9 mouse cellular contexts compared by ENCODE assay signal in the genomic region with DNA sequence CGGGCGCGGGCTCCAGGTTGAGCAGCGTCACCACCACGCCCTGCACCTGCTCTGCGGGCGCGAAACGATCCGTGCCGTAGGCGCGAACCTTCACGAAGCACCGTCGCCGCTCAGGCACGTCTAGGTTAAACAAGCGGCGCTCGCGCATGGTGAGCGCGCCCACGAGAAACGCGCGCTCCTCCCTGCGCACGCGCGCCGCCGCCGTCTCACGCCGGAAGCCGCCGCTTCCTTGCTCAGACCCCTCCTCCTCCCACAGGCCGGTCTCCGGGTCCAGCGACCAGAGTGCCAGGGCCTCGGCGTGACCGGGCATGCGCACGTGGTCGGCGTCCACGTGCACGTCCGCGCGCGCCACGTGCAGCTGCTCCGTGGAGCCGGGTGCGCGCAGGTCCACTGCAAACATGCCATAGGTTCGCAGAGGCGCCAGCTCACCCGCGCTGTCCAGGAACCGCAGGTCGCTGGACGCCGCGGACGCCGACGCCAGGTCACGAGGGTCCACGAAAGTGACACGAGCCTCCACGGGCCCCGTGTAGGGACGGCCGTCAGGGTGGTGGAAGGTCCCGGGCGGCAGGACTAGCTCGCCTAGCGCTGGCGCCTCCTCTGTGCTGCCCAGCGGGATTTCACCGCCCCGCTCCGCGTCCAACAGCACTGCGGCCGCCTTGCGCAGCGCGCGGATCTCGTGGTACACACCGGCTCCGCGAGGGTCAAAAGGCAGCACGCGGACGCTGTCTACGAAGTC. TPM values are rescaled to one million over a fixed set of nuclear protein-coding genes. Genes with fewer than 3 reads are reported as not detected.
DNase-seq lines count a peak whose midpoint lies in the region; ATAC-seq and TF ChIP-seq lines count a peak whose summit lies in the region.
"Had no signal": no experiment of that assay in that cellular context is flagged by ENCODE, and none has a peak within 500 bp of the region (broad histone marks: within the 10 kb centered on the region; RNA-seq: fewer than 3 reads in every experiment).

No protein-coding gene starts in this region.

- H3K27ac ChIP-seq in forebrain, postnatal 0 days (ENCODE audit: low read depth, low read length): no peak overlapping the region
- no peak overlapping the region for H3K27ac ChIP-seq in intestine, postnatal 0 days (ENCODE audit: low read depth, low read length)
- no peak overlapping the region for H3K27ac ChIP-seq in liver, adult 2 months (replicated peaks; ENCODE audit: insufficient read depth, low read depth, low read length)
- H3K27ac ChIP-seq: macrophage had no signal

- no peaks in the 10 kb centered on the region for H3K9me3 ChIP-seq in forebrain, postnatal 0 days (ENCODE audit: low read length)
- no peaks in the 10 kb centered on the region for H3K9me3 ChIP-seq in intestine, postnatal 0 days (ENCODE audit: control insufficient read depth)

- TF ChIP-seq POLR2A in liver, adult 2 months (IDR thresholded peaks at IDR 0.05; ENCODE audit: extremely low read depth, insufficient read depth, low read length): no peak

- H3K4me1 ChIP-seq in forebrain, postnatal 0 days (ENCODE audit: insufficient read depth): 0 out of 2 replicates have a peak, but pooled peaks cover 6% of the 10 kb centered on the region
- no peaks in the 10 kb centered on the region for H3K4me1 ChIP-seq in intestine, postnatal 0 days (replicated peaks; ENCODE audit: control insufficient read depth, insufficient read depth, low read length)
- peaks cover 1% of the 10 kb centered on the region; the same call in 1 of the 2 replicates for H3K4me1 ChIP-seq in liver, adult 2 months (ENCODE audit: control insufficient read depth, insufficient read depth, low read length)

- no peak for DNase-seq in frontal cortex, adult 2 months (ENCODE audit: extremely low spot score in 1 of 2, low spot score in 1 of 2)
- DNase-seq in T-cell, adult 2 months (ENCODE audit: low spot score): peak; percentile 39
- peak; percentile 86 for DNase-seq in forebrain, postnatal 0 days
- DNase-seq in liver, adult 2 months (ENCODE audit: extremely low read depth, low read depth, low spot score): no peak
- DNase-seq in neural tube, embryonic 10.5 days (ENCODE audit: extremely low spot score, low spot score): peak; percentile 49
- peak; percentile 38 for DNase-seq in yolk sac, embryonic 10.5 days (ENCODE audit: low spot score)

- H3K9ac ChIP-seq in forebrain, postnatal 0 days: peak overlapping the region; percentile 51
- no peak overlapping the region for H3K9ac ChIP-seq in intestine, postnatal 0 days (ENCODE audit: low read depth, low read length)
- no peak overlapping the region for H3K9ac ChIP-seq in liver, adult 2 months (ENCODE audit: low read depth, low read length)

- peak; percentile 3; the same call in 1 of the 2 replicates for ATAC-seq in frontal cortex, adult (ENCODE audit: low TSS enrichment)
- ATAC-seq in forebrain, postnatal 0 days: peak; percentile 75
- ATAC-seq in intestine, postnatal 0 days: peak; percentile 37

- H3K79me2 ChIP-seq in liver, adult 2 months (ENCODE audit: control insufficient read depth, insufficient read depth, low read length): no peaks in the 10 kb centered on the region

- H3K27me3 ChIP-seq in forebrain, postnatal 0 days (ENCODE audit: insufficient read depth, low read length): peaks cover 61% of the 10 kb centered on the region
- H3K27me3 ChIP-seq in intestine, postnatal 0 days (replicated peaks; ENCODE audit: control insufficient read depth, insufficient read depth, low read length): peaks cover 82% of the 10 kb centered on the region
- H3K27me3 ChIP-seq in liver, adult 2 months (ENCODE audit: control insufficient read depth, insufficient read depth, low read length): peaks cover 51% of the 10 kb centered on the region

- no peaks in the 10 kb centered on the region for H3K36me3 ChIP-seq in forebrain, postnatal 0 days (ENCODE audit: insufficient read depth)
- no peaks in the 10 kb centered on the region for H3K36me3 ChIP-seq in intestine, postnatal 0 days (ENCODE audit: control insufficient read depth, insufficient read depth)
- no peaks in the 10 kb centered on the region for H3K36me3 ChIP-seq in liver, adult 2 months (ENCODE audit: control insufficient read depth, insufficient read depth, low read length)

- 9% methylated on average over 100 of the region's 103 CpGs for whole genome bisulfite sequencing in forebrain, postnatal 0 days
- 10% methylated on average over 89 of the region's 103 CpGs for WGBS in intestine, postnatal 0 days
- 6% methylated on average over 103 of the region's 103 CpGs for WGBS in liver, adult 2 months

- H3K4me3 ChIP-seq in forebrain, postnatal 0 days (ENCODE audit: low read depth, low read length): peak overlapping the region; percentile 44
- H3K4me3 ChIP-seq in intestine, postnatal 0 days (ENCODE audit: low read depth, low read length): peak overlapping the region; percentile 40
- H3K4me3 ChIP-seq in liver, adult 2 months (ENCODE audit: insufficient read depth, low read depth, low read length): peak overlapping the region; percentile 4; the same call in 1 of the 2 replicates

- TF ChIP-seq CTCF in forebrain, postnatal 0 days (IDR thresholded peaks at IDR 0.05; ENCODE audit: low read depth): no peak
- TF ChIP-seq CTCF in intestine, postnatal 0 days (IDR thresholded peaks at IDR 0.05; ENCODE audit: low read depth): no peak
- no peak for TF ChIP-seq CTCF in liver, adult 2 months (IDR thresholded peaks at IDR 0.05; ENCODE audit: low read depth, low read length)

- peak overlapping the region; percentile 56 for H3K4me2 ChIP-seq in forebrain, postnatal 0 days (ENCODE audit: low read depth)
- peak overlapping the region; percentile 58 for H3K4me2 ChIP-seq in intestine, postnatal 0 days (replicated peaks; ENCODE audit: low read depth)

RNA-seq across cellular contexts. Expression of a gene that starts 5.3 kb away (rescaled TPM):
- 1.4 and 1.9 TPM in 2 replicates for polyA plus RNA-seq in frontal cortex, adult 2 months (2012; rRNA removed)
- total RNA-seq in forebrain, postnatal 0 days (2014; rRNA removed): 13.5 and 13.8 TPM in 2 replicates
- polyA plus RNA-seq in forebrain, postnatal 0 days (2015; fragmentation: Nextera tagmentation; extraction: Ambion mirVana): 9.5 and 10.1 TPM in 2 replicates
- polyA plus RNA-seq in intestine, postnatal 0 days (2015; fragmentation: Nextera tagmentation; extraction: Ambion mirVana): 0.22 and 0.25 TPM in 2 replicates
- total RNA-seq in liver, adult 2 months (2014; rRNA removed): under 0.01 TPM in 1 of 2 replicates, not detected in the other
- polyA plus RNA-seq in liver, adult 2 months (2012; rRNA removed): 0.01 and 0.05 TPM in 2 replicates
- polyA plus RNA-seq: macrophage had no signal

RNA-seq across cellular contexts. Expression of a gene that starts 19.8 kb away (rescaled TPM):
- 0.22 and 0.46 TPM in 2 replicates for polyA plus RNA-seq in frontal cortex, adult 2 months (2012; rRNA removed)
- 0.95 TPM in 1 of 2 replicates, not detected in the other for total RNA-seq in forebrain, postnatal 0 days (2014; rRNA removed)
- 2.9 and 4.1 TPM in 2 replicates for polyA plus RNA-seq in forebrain, postnatal 0 days (2015; fragmentation: Nextera tagmentation; extraction: Ambion mirVana)
- 1.2 and 2.3 TPM in 2 replicates for polyA plus RNA-seq in intestine, postnatal 0 days (2015; fragmentation: Nextera tagmentation; extraction: Ambion mirVana)
- not detected in 2 replicates for total RNA-seq in liver, adult 2 months (2014; rRNA removed)
- polyA plus RNA-seq in liver, adult 2 months (2012; rRNA removed): 0.09 TPM in 1 of 2 replicates, not detected in the other

RNA-seq across cellular contexts. Expression of a gene that starts 20.2 kb away (rescaled TPM):
- polyA plus RNA-seq in frontal cortex, adult 2 months (2012; rRNA removed): 189 and 193 TPM in 2 replicates
- total RNA-seq in forebrain, postnatal 0 days (2014; rRNA removed): 90.7 and 130 TPM in 2 replicates
- 209 and 263 TPM in 2 replicates for polyA plus RNA-seq in forebrain, postnatal 0 days (2015; fragmentation: Nextera tagmentation; extraction: Ambion mirVana)
- polyA plus RNA-seq in intestine, postnatal 0 days (2015; fragmentation: Nextera tagmentation; extraction: Ambion mirVana): 310 and 317 TPM in 2 replicates
- total RNA-seq in liver, adult 2 months (2014; rRNA removed): 132 and 141 TPM in 2 replicates
- polyA plus RNA-seq in liver, adult 2 months (2012; rRNA removed): 206 and 221 TPM in 2 replicates

RNA-seq across cellular contexts. Expression of a gene that starts 20.3 kb away (rescaled TPM):
- polyA plus RNA-seq in frontal cortex, adult 2 months (2012; rRNA removed): 41.1 and 45.9 TPM in 2 replicates
- total RNA-seq in forebrain, postnatal 0 days (2014; rRNA removed): 8.9 and 15.0 TPM in 2 replicates
- polyA plus RNA-seq in forebrain, postnatal 0 days (2015; fragmentation: Nextera tagmentation; extraction: Ambion mirVana): 15.3 and 16.5 TPM in 2 replicates
- polyA plus RNA-seq in intestine, postnatal 0 days (2015; fragmentation: Nextera tagmentation; extraction: Ambion mirVana): 2.1 and 2.2 TPM in 2 replicates
- 0.20 and 0.83 TPM in 2 replicates for total RNA-seq in liver, adult 2 months (2014; rRNA removed)
- polyA plus RNA-seq in liver, adult 2 months (2012; rRNA removed): 1.4 and 2.0 TPM in 2 replicates
- polyA plus RNA-seq: macrophage had no signal

RNA-seq across cellular contexts. Expression of a gene that starts 49.9 kb away (rescaled TPM):
- 40.0 and 45.6 TPM in 2 replicates for polyA plus RNA-seq in frontal cortex, adult 2 months (2012; rRNA removed)
- 23.3 and 38.8 TPM in 2 replicates for total RNA-seq in forebrain, postnatal 0 days (2014; rRNA removed)
- polyA plus RNA-seq in forebrain, postnatal 0 days (2015; fragmentation: Nextera tagmentation; extraction: Ambion mirVana): 90.8 and 92.8 TPM in 2 replicates
- 2.7 and 4.7 TPM in 2 replicates for polyA plus RNA-seq in intestine, postnatal 0 days (2015; fragmentation: Nextera tagmentation; extraction: Ambion mirVana)
- 0.20 and 0.46 TPM in 2 replicates for total RNA-seq in liver, adult 2 months (2014; rRNA removed)
- 0.65 and 1.7 TPM in 2 replicates for polyA plus RNA-seq in liver, adult 2 months (2012; rRNA removed)

Comparison
In these comparisons a context has a peak if more than half of its experiments do, and no peak if none do; other contexts are left out.
1. ATAC-seq: peak in every context shown above with its lines; median percentile 75 in forebrain, postnatal 0 days; 37 in intestine, postnatal 0 days; 3 in frontal cortex, adult.
2. DNase-seq: peak in T-cell, adult 2 months (single experiment), forebrain, postnatal 0 days (single experiment), neural tube, embryonic 10.5 days (single experiment) and yolk sac, embryonic 10.5 days (single experiment); none in frontal cortex, adult 2 months (0 of 2) and liver, adult 2 months (single experiment).
3. Peak in every context shown above with its lines, with median percentiles within 50 percentile points of each other: H3K4me3 ChIP-seq.